Mouse (Mus musculus) spleen, postnatal 10 days (tissue): ENCODE data around the gene Rtkn2.

Source experiments
- DNase-seq, 2 experiments: peaks; one replicate each; pipeline ENCODE4 v3.0.0; 2021 to 2022; ENCODE audit warnings: low spot score in 2 of 2

Rtkn2 gene

DNA sequence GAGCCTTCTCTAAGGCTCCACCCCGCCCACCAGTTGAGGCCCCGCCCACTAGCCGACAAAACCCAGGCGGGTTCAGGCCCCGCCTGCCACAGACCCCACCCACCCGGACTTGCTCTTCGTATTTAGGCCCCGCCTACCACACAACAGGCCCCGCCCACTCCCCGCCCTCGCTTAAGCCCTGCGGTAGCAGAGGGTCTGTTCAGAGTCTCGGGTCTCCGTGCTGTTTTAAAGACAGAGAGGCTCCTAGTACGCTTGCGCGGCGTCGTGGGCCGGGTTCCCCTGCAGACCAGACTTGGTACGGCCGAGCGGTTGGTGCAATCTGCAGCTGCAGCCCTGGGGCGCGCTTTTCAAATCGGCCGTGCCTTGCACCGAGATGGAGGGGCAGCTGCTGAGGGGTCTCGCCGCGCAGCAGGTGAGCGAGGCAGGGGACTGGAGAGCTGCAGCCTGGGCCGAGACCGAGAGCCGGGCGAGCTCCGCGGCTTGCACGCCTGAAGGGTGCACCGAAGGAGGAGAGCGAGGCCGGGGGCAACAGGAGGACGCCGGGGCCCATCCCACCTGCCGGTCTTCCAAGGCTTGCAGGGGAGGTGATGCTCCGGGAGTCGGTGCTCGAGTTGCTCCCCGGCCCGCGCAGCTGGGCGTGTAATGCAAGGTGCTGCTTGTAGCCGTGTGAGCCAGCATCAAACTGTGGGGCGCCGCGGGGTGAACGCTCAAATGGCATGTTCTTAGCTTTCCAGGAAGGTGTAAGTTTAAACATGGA, at the start of gene Rtkn2:
Gene Rtkn2 (plus strand): TSS at position 170 of the 757 bp plus-strand sequence.
- peak; percentile 78 to 95 for DNase-seq

DNA sequence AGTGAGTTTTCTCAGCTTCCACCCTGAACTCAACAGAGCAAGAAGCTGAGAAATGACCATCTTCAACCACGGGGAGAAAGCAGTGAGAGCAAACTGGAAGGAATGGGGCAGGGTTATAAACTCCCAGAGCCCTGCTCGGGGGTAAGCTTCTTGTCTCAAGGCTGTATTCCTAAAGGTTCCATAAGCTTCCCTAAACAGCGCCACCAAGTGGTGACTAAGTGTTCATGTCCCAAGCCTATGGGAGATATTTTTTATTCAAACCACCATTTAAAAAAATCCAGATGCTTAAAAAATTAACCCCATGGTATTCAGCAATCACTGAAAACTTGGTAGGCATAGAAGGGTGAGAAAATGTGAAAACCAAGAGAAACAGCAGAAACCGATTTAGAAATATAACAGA, 48.0 kb upstream of the Rtkn2 start:
- DNase-seq, result no peak

DNA sequence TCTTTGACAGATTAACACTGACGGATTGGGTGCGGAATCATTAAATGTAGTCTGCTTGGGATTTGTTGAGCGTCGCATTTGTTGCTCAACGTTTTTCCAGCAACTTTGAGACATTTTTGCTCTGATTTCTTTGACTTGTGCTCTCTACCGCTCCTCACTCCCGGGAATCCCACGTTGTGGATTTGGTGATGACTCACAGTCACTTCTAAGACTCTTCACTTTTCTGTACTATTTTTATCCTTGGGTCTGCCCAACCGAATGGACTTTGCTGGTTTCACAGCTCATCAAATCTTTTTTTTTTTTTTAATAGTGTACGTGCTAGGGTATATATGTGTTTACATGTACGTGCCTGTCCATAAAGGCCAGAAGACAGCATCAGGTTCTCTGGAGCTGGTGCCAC, 46.6 kb upstream of the Rtkn2 start:
- no peak for DNase-seq

GRCm38 (mm10) chr10:67936944-67937343, 42.4 kb upstream of the Rtkn2 start:
- no peak for DNase-seq

DNA sequence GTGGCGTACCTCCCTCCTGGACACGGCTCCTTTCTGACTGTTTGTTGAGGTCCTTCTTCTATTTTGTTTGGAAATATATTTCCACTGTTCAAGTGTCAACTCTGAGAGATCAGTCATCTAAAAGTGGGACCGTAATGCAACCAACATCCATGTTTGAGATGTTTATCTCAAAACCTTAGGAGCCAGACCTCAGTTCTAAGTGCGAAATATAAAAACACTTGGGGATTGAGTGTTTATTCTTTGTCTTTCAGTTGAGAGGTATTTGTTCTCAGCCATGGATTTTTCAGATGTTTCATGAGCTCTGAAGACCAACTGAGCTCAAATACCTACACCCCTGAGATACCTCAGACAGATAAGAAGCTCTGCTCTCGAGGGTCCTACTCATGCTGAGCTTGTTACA, 41.6 kb upstream of the Rtkn2 start:
- no peak for DNase-seq

DNA sequence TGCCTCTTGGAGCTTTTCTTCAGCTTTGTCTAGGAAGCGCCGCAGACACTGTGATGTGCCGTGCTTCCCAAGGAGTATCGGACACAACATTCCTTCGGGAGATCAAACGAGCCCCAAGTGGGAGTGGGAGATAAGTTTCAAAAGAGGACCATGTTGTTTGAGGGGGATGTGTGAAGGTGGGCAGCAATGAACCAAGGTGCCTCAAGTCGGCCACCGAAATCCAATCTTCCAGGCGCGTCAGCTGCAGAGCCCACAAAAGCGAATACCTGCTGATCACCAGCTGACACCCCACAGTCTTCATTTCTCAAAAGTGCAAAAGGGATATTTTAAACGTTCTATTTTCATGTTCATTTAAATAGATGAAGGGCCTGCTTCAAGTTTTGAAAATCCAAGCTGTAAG, 39.8 kb upstream of the Rtkn2 start:
- DNase-seq, result no peak

DNA sequence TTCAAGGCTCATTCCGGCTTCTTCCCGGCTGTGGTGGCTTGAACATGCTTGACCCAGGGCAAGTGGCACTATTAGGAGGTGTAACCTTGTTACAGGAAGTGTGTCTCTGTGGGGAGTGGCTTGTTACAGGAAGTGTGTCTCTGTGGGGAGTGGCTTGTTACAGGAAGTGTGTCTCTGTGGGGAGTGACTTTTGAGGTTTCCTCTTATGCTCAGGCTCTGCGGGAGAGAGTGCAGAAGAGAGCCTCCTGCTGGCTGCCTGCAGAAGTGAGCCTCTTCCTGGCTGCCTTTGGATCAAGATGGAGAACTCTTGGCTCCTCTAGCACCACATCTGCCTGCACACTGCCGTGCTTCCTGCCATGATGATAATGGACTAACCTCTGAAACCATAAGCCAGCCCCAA, 35.9 kb upstream of the Rtkn2 start:
- DNase-seq, result no peak

DNA sequence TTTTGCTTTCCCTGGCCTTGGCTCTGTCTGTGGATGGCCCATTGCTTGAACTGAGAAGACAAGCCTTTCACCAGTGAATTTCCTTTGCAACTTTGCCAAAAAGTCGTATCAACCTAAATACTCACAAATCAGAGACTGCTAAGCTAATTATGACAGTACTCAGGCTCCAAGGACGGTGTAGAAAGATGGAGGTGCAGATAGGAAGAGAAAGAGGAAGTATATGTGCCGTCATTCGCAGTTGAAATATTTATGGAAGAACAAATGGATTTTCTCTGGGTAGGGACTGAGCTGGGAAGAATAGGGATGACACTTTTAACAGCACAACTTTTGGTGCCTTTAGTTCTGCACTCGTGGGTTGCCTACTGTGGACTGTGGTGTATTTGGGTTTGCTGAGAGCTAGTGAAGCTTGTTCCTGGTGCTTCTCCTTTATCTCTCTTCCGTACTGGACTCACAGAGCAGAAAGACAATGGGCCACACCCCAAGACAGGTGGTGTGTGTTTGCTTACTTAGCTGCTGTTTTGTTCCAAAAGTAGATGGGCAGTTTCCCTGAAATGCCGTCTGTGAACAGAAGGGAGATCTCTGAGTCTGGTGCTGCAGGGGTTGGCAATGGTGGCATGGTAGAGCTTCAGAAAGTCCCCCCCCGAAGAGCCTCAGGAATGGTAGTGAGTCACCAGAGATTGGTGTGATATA, 29.2 kb upstream of the Rtkn2 start:
- peak in 1 of 2 experiments; percentile 16 for DNase-seq

DNA sequence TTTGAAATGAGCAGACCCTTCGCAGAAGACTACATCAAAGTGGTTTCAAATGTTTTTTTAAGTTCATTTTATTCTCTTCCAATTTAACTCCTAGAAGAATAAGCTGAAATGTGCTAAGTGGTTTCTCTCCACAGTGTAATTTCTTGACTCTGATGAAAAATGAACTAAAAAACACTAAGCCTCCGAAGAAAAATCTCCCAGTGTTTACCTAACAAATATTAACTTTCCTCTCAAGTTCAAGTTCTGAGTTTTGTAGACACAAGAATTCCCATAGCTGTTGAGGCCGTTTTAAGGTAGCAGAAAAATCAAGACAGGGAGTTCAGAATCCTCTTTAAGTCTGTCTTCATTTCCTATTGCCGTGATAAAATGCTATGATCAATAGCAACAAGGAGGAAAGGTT, 27.7 kb upstream of the Rtkn2 start:
- DNase-seq, result no peak

DNA sequence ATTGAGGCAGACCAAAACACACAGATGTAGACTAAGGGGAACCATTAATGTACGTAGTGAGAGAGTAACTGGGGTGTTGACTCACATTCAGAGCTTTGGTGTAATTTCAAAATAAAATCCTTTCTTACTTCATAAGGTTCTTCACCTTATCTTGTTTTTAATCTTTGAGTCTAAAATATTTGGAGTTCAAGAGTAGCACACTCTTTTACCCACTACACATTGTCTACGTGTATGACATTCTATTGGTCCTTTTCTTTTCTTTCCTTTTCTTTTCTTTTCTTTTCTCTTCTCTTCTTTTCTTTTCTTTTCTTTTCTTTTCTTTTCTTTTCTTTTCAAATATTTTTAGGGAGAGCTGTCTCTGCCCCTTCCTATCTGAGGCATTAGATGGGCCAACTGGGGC, 23.4 kb upstream of the Rtkn2 start:
- no peak for DNase-seq

DNA sequence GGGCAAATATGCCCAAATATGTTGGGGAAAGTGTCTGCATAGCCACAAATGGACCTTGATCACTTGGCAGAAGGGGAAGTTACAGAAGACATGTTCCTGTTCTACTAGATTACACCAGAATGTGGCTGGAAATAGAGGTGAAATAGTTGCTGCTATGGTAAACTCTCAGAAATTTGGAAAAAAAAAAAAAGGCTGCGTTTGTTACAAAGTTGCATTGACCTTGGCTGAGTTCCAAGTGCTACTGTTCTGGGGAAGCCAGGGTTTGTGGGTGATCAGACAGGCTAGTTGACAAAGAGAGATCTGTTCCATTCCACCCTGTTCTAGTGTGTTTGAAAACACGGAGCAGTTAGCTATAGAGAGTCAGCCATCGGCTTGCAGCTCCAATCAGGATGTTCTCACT, 19.4 kb upstream of the Rtkn2 start:
- no peak for DNase-seq

DNA sequence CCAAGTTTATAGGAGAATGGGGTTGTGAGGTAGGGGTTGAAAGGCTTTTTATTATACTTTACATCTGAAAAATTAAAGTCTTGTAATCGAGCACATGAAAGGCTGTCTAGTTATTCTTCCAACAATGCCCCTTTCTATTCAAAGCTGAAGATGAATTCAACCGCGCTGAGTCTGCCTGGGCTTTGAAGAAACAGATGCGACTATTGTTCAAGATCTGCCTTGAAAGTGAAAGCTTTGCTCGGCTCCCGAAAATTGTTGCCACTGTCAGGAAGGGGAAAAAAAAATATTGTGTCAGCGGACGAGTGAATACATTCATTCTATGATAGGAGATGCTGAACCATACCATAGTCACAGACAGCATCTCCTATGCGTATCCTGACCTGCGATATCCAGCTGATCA, 16.9 kb upstream of the Rtkn2 start:
- DNase-seq, result no peak

- no peak for DNase-seq
Observed at GRCm38 (mm10) chr10:67964060-67964459, 15.3 kb upstream of the Rtkn2 start.

- DNase-seq, result no peak
Observed at GRCm38 (mm10) chr10:67965251-67965986, 14.0 kb upstream of the Rtkn2 start.

GRCm38 (mm10) chr10:67966102-67966501, 13.3 kb upstream of the Rtkn2 start:
- no peak for DNase-seq

DNA sequence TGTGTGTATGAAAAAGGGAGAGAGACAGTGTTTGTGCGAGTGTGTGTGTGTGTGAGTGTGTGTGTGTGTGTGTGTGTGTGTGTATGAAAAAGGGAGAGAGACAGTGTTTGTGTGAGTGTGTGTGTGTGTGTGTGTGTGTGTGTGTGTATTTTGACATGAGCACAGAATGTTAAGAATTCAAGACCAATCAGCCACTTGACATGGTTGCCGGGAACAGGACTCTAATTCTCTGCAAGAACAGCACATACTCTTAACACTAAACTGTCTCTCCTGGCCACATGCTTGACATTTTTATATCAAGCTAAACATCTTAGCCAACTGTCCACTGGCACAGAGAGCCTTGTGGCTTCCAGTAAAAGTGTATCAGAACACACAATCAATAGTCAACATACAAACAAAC, 12.4 kb upstream of the Rtkn2 start:
- DNase-seq, result no peak

GRCm38 (mm10) chr10:67971166-67971796, 8.1 kb upstream of the Rtkn2 start:
- DNase-seq, result no peak

DNA sequence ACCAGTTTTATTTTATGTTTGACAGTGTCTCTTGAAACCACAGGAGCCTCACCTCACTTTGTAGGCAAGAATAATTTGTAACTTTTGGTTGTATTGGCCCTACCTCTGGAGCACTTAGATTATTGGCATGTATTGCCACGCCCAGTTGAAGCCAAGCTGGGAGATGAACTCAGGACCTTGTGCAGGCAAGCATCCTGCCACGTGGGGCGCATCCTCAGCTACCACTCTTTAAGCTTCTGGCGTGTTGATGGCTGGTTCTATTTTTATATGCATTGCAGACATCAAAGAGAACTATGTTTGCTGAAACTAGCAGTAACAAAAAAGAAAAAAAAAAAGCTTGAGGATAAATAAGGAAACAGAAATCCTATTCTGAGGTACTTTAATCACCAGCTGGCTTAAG, 2.1 kb upstream of the Rtkn2 start:
- DNase-seq, result no peak

DNA sequence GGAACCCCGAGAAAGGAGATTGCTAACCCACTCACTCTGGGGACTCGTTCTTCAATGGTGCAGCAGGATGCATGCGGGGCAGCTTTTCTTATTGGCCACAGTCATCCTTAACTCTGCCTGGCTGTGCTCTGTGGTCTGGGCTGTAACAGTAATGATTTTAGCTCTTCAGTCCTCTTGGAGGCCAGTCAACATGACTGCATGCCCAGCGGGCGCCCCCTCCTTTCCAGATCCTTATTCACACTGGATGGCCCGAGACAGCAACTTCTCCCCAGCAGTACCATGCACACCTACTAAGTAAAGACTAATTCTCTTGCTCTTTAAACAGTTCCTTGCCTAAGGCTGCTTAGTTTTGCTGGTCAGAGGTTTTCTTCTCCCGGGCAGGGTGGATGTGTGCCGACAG, 4.4 kb downstream of the Rtkn2 start:
- no peak for DNase-seq

DNA sequence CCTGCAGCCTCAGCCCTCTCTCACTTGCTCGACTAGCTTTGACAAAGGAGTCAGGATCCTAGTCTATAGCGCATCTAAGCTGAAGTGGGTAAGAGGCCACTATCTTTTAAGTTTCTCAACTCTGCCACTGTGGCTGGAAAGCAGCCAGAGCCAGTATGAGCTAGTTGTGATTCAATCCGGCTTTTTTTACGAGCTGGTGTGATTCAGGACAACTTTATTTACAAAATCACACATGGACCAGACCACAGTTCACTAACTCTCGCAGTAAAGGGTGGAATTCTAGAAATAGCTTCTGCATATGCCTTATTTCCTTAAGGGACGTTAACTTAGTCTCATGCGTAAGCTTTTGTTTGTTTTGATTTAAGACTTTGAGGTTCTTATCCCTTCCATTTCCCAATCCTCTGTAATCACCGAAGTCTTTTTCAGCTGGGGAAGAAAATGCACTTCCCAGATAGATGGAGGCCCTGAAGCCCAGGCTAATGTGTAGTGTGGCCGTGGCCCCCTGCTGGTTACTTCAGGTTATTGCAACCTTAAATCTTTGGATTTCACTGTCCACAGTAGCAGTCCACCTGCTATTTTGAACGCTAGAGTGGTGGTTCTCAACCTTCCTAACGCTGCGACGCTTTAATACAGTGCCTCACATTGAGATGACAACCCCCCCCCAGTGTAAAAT, 5.0 kb downstream of the Rtkn2 start:
- DNase-seq, result peak in 1 of 2 experiments; percentile 50

- DNase-seq, result no peak
Observed at GRCm38 (mm10) chr10:67985100-67985499, 5.7 kb downstream of the Rtkn2 start.

- no peak for DNase-seq
Observed at GRCm38 (mm10) chr10:67995356-67995755, 16.0 kb downstream of the Rtkn2 start.
